Mouse (Mus musculus) midbrain, embryonic 14.5 days (tissue): ENCODE results near the gene Rrp36. TPM values are rescaled to one million over a fixed set of nuclear protein-coding genes. Genes with fewer than 3 reads are reported as not detected.

ENCODE experiments used
- ATAC-seq: fragments of 200-750 bp; cut with Nextera tagmentation; 2 replicates; pipeline ENCODE4 v1.8.0; 2017; ENCODE audit warnings: moderate number of reproducible peaks, moderate library complexity; ENCODE audit not compliant: low FRiP score, low TSS enrichment
- DNase-seq: peaks from one replicate; pipeline ENCODE4 v3.0.0-alpha.2; 2015
- H3K27ac ChIP-seq: fragments of 300-500 bp; sonication (generic); replicated peaks from 2 replicates; pipeline ENCODE4 v1.5.1; 2014; ENCODE audit warnings: mild to moderate bottlenecking, low read depth, low read length, moderate library complexity
- H3K27me3 ChIP-seq: fragments of 300-500 bp; sonication (generic); 2 replicates; pipeline ENCODE4 v1.6.1; 2014; ENCODE audit warnings: low read length, control low read depth, mixed read lengths; ENCODE audit not compliant: control insufficient read depth, insufficient read depth
- H3K36me3 ChIP-seq: fragments of 300-500 bp; sonication (generic); 2 replicates; pipeline ENCODE4 v1.6.1; 2014; ENCODE audit warnings: low read length, control low read depth; ENCODE audit not compliant: control insufficient read depth, insufficient read depth
- H3K4me1 ChIP-seq: fragments of 300-500 bp; sonication (generic); 2 replicates; pipeline ENCODE4 v1.6.1; 2014; ENCODE audit warnings: mild to moderate bottlenecking, antibody characterized with exemption, low read length, control low read depth; ENCODE audit not compliant: control insufficient read depth, insufficient read depth
- H3K4me2 ChIP-seq: fragments of 300-500 bp; sonication (generic); 2 replicates; pipeline ENCODE4 v1.6.1; 2014; ENCODE audit warnings: mild to moderate bottlenecking, low read length, moderate library complexity
- H3K4me3 ChIP-seq: fragments of 300-500 bp; sonication (generic); replicated peaks from 2 replicates; pipeline ENCODE4 v1.5.1; 2014; ENCODE audit warnings: low read depth, low read length
- H3K9ac ChIP-seq: fragments of 300-500 bp; sonication (generic); replicated peaks from 2 replicates; pipeline ENCODE4 v1.6.1; 2014; ENCODE audit warnings: mild to moderate bottlenecking, low read length, moderate library complexity
- H3K9me3 ChIP-seq: fragments of 300-500 bp; sonication (generic); 2 replicates; pipeline ENCODE4 v1.6.1; 2016; ENCODE audit warnings: low read length, control low read depth, mixed read lengths; ENCODE audit not compliant: control insufficient read depth
- WGBS: fragments of 180-500 bp; shearing (Covaris S2); extraction: QIAGEN DNeasy Blood & Tissue Kit; methylation state at CpG from one replicate; pipeline ENCODE4 v1.1.7; 2014; 5-methylcytosine and 5-hydroxymethylcytosine counted together
- polyA plus RNA-seq: library from polyadenylated mRNA; unstranded; fragments of >200 nt; fragmentation: Nextera tagmentation; extraction: Ambion mirVana; gene quantifications from 2 replicates; pipeline ENCODE4 v1.2.1, GENCODE M21; 2014

Gene Rrp36
- polyA plus RNA-seq, 1 experiment from 2014 or later: 35.3 TPM

- WGBS: 54% methylated on average over 1 of the region's 1 CpGs
- Histone ChIP-seq H3K9me3 (no peaks in the 10 kb centered on the region), H3K4me3 (no peak overlapping the region), H3K36me3 (peaks cover 15% of the 10 kb centered on the region), H3K9ac (no peak overlapping the region), H3K4me1 (no peaks in the 10 kb centered on the region), H3K27ac (no peak overlapping the region), H3K4me2 (no peak overlapping the region), H3K27me3 (no peaks in the 10 kb centered on the region)
- ATAC-seq (no peak), DNase-seq (no peak)
Observed at GRCm38 (mm10) chr17:46694517-46695063, 20.4 kb upstream of the Rrp36 start.

DNA sequence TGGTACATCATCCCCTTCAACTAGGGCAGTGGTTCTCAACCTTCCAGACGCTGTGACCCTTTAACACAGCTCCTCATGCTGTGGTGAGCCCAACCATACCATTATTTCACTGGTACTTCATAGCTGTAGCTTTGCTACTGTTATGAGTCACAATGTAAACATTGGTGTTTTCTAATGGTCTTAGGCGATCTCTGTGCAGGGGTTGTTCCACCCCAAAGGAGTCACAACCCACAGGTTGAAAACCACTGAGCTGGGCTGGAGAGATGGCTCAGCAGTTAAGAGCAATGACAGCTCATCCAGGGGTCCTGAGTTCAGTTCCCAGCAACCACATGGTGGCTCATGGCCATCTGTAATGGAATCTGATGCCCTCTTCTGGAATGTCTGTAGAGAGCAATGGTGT is 17.2 kb upstream of the Rrp36 start:
- H3K4me2 ChIP-seq: no peak overlapping the region

DNA sequence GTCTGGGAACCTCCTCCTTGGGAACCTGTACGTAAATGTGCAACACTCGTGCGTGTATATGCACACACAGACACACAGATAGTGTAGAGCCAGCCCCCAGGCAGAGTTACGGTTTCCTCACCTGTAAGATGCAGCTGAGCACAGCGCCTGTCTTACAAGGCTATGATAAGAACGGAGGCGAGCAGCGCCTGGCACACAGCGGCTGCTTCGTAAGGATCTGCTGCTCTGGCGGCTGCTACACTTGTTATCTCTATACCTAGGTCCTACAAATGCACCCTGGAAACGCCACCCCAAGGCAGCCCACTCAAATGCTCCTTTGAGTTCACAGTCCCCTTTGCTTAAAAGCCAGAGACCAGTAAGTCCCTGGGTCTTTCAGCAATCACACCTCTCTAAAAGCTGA is 16.5 kb upstream of the Rrp36 start:
- WGBS: 94% methylated on average over 12 of the region's 12 CpGs
- no peaks in the 10 kb centered on the region for H3K9me3 ChIP-seq
- no peak overlapping the region for H3K27ac ChIP-seq
- H3K9ac ChIP-seq: no peak overlapping the region
- ATAC-seq (no peak), DNase-seq (no peak)
- no peak overlapping the region for H3K4me2 ChIP-seq
- no peaks in the 10 kb centered on the region for H3K4me1 ChIP-seq
- H3K4me3 ChIP-seq: no peak overlapping the region
- no peaks in the 10 kb centered on the region for H3K27me3 ChIP-seq
- peaks cover 21% of the 10 kb centered on the region for H3K36me3 ChIP-seq

More for the DNA sequence above, 17.2 kb upstream of the Rrp36 start:
- Histone ChIP-seq H3K9me3 (no peaks in the 10 kb centered on the region), H3K4me3 (no peak overlapping the region), H3K27ac (no peak overlapping the region), H3K27me3 (no peaks in the 10 kb centered on the region), H3K4me1 (no peaks in the 10 kb centered on the region), H3K9ac (no peak overlapping the region), H3K36me3 (peaks cover 14% of the 10 kb centered on the region)
- WGBS: 94% methylated on average over 2 of the region's 2 CpGs
- DNase-seq (no peak), ATAC-seq (no peak)

- H3K4me2 ChIP-seq: no peak overlapping the region
- H3K9me3 ChIP-seq: no peaks in the 10 kb centered on the region
- ATAC-seq: no peak
- no peak overlapping the region for H3K4me3 ChIP-seq
- peaks cover 53% of the 10 kb centered on the region for H3K36me3 ChIP-seq
- H3K27me3 ChIP-seq: no peaks in the 10 kb centered on the region
- H3K27ac ChIP-seq: no peak overlapping the region
- H3K9ac ChIP-seq: no peak overlapping the region
- no peak for DNase-seq
- WGBS: 94% methylated on average over 6 of the region's 6 CpGs
- H3K4me1 ChIP-seq: peaks cover 7% of the 10 kb centered on the region
Observed at GRCm38 (mm10) chr17:46685913-46686312, 11.8 kb upstream of the Rrp36 start.

DNA sequence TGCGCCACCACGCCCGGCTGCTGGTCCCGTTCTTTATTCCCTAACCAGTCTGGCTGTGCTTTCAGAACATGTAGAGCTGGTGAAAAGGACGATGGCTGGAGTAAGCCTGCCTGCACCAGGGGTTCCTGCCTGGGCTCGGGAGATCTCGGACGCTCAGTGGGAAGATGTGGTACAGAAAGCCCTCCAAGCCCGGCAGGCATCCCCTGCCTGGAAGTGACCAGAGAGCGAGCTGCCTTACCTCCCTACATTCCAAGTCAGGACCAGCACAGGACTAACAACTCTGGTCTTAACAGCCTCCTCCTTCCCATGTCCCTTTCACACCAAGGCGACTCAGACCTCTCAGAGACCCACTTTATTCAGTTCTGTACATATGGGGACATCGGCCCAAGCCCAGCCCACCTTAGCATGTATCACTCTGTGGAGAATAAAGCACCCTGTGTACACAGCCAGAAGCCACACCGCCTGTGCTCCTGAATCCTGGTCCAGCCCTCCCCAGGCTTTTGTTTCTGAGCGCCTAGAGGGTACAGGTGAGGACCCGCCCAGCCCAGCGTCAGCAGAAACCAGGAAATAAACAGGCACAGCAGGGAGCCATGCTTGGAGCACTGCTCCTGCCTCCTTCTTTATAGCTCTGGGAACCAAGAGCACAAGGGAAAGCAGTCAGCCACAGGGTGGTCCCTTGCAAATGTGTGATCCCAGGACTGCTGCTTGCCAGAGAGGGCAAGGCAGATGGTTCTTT is 8.7 kb upstream of the Rrp36 start:
- Histone ChIP-seq H3K9ac (no peak overlapping the region), H3K36me3 (peaks cover 56% of the 10 kb centered on the region), H3K4me2 (no peak overlapping the region), H3K4me1 (peaks cover 19% of the 10 kb centered on the region), H3K4me3 (no peak overlapping the region), H3K27me3 (no peaks in the 10 kb centered on the region), H3K9me3 (no peaks in the 10 kb centered on the region), H3K27ac (no peak overlapping the region)
- DNase-seq (no peak), ATAC-seq (no peak)
- WGBS: 84% methylated on average over 16 of the region's 16 CpGs

DNA sequence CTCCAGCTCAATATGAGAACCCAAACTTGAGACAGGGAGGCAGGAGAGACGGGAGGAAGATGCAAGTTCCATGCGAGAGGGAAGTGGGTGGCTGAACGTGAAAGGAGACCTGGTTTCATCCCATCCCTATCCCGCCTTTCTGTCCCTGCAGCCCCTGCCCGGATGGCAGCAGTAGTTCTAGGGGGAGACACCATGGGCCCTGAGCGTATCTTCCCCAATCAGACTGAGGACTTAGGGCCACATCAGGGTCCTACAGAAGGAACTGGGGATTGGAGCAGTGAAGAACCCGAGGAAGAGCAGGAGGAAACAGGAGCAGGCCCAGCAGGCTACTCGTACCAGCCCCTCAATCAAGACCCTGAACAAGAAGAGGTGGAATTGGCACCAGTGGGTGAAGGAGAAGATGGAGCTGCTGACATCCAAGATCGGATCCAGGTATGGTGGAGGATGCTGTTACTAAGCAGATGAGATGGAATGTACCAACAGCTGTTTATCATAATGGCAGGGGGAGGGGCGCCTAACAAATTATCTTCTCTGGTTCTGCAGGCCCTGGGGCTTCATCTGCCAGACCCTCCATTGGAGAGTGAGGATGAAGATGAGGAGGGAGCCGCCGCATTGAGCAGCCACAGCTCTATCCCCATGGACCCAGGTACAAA is 7.4 kb upstream of the Rrp36 start:
- Histone ChIP-seq H3K4me1 (peaks cover 19% of the 10 kb centered on the region), H3K4me2 (peak overlapping the region; percentile 97), H3K4me3 (peak overlapping the region; percentile 82), H3K27ac (peak overlapping the region; percentile 61), H3K27me3 (no peaks in the 10 kb centered on the region), H3K9me3 (no peaks in the 10 kb centered on the region), H3K36me3 (peaks cover 56% of the 10 kb centered on the region), H3K9ac (peak overlapping the region; percentile 62)
- DNase-seq: no peak
- 24% methylated on average over 12 of the region's 12 CpGs for WGBS
- ATAC-seq: no peak

DNA sequence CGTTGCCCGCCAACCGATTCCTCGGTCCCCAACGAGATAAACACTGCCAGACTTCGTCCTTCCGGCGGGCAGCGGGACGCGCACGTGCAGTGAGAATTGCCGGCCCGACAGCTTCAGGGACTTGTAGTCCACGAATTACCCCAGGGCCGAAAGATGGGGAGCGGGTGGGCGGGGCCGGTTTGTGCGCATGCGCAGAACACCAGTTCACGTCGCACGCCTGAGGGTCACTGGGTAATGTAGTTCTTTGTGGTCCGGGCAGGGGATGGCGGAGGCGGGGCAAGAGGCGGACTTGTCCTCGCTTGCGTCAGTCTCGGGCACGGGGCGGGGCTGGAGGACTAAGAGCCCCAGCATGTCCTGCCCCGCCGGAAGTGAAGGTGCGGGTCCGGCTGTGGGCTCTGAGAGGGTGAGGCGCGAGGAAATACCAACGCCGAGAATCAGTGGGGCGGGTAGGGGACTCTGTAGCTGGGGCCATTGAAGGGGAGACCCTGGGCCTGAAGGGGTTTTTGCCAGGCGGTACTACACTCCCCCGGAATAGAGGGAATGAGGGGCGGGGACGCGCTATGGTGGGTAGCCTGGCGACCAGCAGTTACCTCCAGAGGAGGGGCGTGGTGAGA is 6.7 kb upstream of the Rrp36 start, which contains the start of gene Klhdc3:
TSS of gene Klhdc3 (minus strand) at position 155 of the 614 bp plus-strand sequence.
- H3K9me3 ChIP-seq: no peaks in the 10 kb centered on the region
- no peaks in the 10 kb centered on the region for H3K27me3 ChIP-seq
- H3K27ac ChIP-seq: peak within 1 kb of the TSS; percentile 90
- H3K9ac ChIP-seq: peak within 1 kb of the TSS; percentile 69
- under 1% methylated on average over 49 of the region's 49 CpGs for WGBS
- ATAC-seq (peak; percentile 98), DNase-seq (peak; percentile 99)
- peak within 1 kb of the TSS; percentile 97 for H3K4me2 ChIP-seq
- H3K36me3 ChIP-seq: peaks cover 56% of the 10 kb centered on the region
- H3K4me3 ChIP-seq: peak within 1 kb of the TSS; percentile 82
- peaks cover 19% of the 10 kb centered on the region for H3K4me1 ChIP-seq

GRCm38 (mm10) chr17:46679843-46680759 is 5.9 kb upstream of the Rrp36 start:
- Histone ChIP-seq H3K4me1 (peaks cover 19% of the 10 kb centered on the region), H3K36me3 (peaks cover 56% of the 10 kb centered on the region)

More at GRCm38 (mm10) chr17:46679843-46680759, 5.9 kb upstream of the Rrp36 start:
- Histone ChIP-seq H3K27me3 (no peaks in the 10 kb centered on the region), H3K9ac (peak overlapping the region; percentile 69), H3K4me2 (peak overlapping the region; percentile 76), H3K9me3 (no peaks in the 10 kb centered on the region), H3K4me3 (peak overlapping the region; percentile 82), H3K27ac (peak overlapping the region; percentile 90)
- DNase-seq (peak; percentile 75), ATAC-seq (no peak; the same call in none of the 2 replicates)
- WGBS: 1% methylated on average over 34 of the region's 34 CpGs
